Mouse (Mus musculus) stomach, postnatal 0 days (tissue): ENCODE results near the gene Mrpl37.

ENCODE experiments used
- CTCF ChIP-seq: IDR thresholded peaks from 2 replicates; pipeline ENCODE4 v1.5.1; 2016; ENCODE audit warnings: antibody characterized with exemption, low read depth, mild to moderate bottlenecking, moderate library complexity
- EP300 ChIP-seq: optimal IDR thresholded peaks from 2 replicates; pipeline ENCODE3; 2016; ENCODE audit warnings: antibody characterized with exemption

- TF ChIP-seq CTCF (no peak), EP300 (no peak)
Measured at GRCm38 (mm10) chr4:107013119-107013816, 53.4 kb downstream of the Mrpl37 start.
